Mouse (Mus musculus) megakaryocyte-erythroid progenitor cell, adult 5-6 weeks (primary cell): ENCODE measurements at regions not wholly inside any gene's neighbourhood (a gene's known extent, or its start where the extent isn't known, plus 50 kb on each side); places are given as distances from the start of the nearest gene placed in this dataset.

Source experiments
- ATAC-seq: replicated peaks from 2 replicates; pipeline ENCODE4 v1.8.0; 2016; ENCODE audit warnings: mild to moderate bottlenecking, inconsistent platforms; ENCODE audit not compliant: severe bottlenecking, poor library complexity, low FRiP score, low TSS enrichment

DNA sequence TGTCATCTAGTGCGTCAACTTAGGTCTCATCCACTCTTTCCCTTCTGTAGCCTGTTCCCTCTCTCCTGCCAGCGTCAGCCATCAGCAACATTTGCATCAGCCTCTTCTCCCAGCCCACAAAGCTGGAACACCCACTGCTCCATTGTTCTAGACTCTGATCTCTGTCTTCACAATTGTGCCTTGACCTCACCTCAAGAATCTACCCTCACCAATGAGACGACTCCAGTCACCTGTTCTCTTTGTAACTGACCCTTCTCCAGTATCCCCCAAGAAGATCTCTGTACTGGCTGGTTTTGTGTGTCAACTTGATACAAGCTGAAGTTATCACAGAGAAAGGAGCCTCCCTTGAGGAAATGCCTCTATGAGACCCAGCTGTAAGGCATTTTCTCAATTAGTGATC, 205.7 kb upstream of the Klf3 start:
- no peak for ATAC-seq

DNA sequence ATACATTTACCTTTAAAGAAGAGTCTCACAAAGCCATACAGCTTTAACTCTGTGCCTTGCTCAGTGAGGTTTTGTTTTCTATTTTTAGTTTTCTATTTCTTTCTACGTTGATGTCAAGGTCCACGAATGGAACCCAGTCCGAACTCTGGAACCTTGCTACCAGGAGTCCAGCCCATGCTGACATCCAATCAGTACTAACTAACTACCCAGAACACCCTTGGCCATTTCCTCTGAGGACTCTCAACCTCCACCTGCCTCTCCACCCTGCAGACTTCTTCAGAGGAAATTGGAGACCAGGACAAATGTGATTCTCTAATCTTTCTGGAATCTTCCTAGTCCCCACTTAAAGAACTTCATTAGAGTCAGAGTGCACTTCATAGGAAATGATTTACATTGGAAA, 204.6 kb upstream of the Klf3 start:
- ATAC-seq = no peak

DNA sequence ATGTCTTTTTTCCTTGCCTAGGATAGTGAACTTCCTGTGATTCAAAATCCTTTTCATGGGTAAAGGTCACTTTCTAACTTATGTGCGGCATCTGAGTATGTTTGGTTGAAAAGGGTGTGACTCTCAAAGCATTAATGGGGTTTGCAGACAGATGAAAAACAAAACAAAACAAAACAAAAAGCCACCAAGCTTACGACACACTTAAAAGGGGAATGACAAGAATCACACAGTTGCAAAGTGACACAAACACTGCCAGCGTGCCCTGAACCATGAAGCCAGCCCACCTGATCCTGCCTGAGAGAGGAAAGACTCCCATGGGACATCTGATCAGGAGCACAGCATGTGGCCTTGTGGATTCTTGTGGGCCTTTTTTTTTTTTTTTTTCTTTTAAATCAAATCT, 204.2 kb upstream of the Klf3 start:
- ATAC-seq = no peak

DNA sequence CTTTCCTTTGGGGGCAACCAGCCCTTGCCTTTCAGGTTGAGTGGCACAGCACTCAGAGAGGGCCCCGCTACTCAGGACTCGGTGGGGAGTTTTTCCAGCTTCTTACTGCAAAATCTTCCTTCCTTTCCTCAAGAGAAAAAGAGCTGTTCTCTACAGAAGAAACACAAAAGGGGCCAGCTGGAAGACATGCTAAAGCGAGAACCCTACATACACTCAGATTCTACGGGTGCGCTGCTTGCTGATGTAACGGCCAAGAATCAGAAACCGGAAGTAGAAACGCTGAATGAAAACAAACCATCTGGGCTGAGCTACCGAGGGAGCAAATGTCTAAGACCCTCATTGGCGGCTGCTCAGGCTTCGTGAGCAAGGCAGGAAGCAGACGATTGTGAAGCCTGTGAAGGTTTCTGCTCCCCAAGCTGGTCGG, 203.3 kb upstream of the Klf3 start:
- no peak for ATAC-seq

DNA sequence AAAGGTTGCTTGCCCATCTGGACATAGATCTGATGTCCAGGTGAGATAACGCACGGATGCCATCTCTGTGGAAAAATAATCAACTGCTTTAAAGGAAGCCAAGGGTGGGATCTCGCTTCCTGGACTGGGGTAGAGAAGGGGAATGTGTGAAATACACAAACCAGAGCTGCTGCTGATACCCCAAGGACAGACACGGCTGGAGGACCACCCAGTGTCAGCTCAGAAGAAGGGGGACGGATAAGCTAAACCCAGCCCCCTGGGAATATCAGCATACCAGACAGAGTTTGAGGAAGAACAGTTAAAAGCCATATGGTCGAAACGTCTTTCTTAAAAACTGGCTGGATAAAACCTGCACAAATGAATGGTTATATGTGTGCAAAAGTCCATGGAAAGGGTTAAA, 202.8 kb upstream of the Klf3 start:
- ATAC-seq = no peak

DNA sequence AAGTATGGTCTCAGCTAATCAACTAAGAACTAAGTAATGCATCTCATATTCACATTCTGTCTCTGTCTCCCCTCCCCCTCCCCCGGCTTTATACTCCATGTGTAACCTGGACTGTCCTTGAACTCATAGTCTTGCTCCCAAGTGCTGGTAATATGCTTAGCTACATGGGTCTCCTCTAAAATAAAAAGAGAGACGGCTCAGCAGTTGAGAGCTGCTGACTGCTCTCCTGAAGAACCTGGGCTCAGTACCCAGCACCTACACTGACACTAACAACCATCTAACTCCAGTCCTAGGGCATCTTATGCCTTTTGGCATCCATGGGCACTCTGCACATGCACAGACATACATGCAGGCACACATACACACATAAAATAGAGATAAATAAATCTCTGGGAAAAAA, 202.4 kb upstream of the Klf3 start:
- 0 out of 2 replicates have a peak, but pooled peaks have one; percentile 24 for ATAC-seq

DNA sequence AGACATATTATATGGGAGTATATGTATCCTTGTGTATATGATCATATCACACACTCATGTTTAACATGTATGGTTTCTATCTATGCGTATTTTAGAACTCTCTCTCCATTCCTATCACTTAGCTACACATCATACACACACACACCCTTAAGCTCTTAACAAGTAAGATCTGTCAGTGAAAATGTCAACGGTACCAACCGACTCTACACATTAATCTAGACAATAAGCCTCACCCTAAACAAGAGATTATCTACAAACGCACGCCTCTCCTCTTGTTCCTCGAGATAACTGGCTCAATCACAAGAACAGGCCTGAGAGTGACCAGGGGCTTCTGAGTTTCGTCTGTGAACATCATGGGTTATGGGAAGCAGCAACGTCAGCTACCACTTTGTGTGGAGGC, 201.9 kb upstream of the Klf3 start:
- ATAC-seq = peak; percentile 83

DNA sequence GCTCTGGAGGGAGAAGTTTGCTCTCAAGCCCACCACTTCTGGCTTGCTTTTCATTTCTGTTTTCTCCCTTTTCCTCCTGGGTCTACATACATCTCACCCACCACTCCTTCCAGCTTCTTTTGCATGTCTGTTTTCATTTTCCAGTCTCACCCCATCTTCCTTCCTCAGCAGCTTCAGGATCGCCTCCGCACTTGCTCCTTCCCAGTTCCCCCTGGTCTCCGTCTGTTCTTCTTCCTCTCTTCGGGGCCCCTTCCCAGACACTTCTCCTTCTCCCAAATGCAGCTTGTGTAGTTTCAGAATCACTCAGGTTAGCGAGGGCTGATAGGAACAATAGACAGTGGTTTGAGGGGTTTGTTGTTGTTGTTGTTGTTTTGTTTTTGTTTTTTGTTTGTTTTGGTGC, 201.4 kb upstream of the Klf3 start:
- no peak; the same call in 1 of the 2 replicates for ATAC-seq

DNA sequence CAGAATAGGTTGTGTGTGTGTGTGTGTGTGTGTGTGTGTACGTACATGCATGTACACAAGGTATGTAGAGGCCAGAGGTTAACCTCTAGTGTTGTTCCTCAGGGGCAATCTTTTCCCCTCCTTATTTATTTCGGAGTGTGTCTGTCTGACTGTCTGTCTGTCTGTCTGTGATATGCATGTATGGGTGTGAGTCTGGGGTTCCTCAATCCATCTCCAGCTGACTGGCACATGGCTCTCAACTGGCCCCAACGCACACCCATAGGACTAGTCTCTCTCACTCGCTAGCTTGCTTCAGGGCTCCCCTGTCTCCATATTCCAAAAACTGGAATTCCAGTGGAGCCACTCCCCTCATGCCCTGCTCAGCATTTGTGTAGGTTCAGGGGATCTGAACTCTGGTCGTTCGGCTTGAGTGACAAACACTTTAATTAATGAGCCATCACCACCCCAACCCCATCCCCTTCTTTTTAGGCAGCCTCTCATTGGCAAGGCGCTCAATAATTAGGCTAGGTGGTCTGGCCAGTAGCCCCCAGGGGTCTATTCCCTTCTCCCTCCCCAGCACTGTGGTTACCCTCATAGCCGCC, 200.7 kb upstream of the Klf3 start:
- no peak for ATAC-seq

DNA sequence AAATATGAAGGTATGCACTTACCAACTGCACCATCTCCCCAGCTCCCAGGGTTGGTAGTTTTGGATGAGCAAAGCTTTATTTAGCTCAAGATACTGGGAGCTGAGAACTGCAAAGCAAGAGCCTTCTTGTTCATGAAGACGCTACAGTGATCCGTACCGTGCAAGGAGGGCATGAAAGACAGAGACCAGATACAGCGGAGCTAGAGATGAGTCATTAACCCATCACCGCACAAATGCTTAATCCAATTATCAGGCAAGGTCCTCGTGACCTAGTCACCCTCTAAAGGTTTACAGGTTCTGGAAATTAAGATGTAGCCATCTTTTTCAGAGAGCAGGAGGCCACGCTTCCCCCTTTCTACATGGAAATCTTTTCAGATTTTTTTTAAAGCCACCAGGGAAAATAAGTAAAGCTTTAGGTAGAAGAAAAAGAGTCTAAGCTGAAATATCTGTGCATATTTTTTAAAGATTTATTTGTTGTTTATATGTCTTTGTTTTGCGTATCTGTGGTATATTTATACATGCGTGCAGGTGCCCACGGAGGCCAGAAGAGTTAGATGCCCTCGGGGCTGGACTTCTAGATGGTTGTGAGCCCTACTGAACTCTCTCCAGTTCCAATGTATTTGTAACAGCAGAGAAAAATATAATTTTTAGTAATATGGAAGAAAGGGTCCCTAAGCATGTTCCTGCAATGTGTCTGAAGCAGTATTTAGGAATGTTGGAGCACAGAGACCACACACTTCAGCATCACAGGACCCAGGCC, 200.0 kb upstream of the Klf3 start:
- ATAC-seq = no peak

DNA sequence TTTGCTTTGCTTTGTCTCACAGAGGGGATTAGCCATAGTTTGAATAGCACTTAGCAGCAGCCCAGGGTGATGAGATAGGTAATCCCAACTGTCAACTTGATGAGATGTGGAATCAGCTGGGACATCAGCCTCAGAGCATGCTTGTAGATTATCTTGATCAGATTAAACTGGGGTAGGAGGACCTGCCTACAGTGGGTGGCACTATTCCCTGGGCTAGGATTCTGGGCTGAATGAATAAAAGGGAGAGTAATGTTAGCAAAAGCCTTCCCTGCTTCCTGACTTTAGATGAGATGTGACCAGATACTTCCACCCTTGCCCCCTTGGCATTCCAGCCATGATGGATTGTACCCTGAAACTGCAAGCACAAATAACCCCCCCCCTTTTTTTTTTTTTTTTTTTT, 198.0 kb upstream of the Klf3 start:
- no peak for ATAC-seq

DNA sequence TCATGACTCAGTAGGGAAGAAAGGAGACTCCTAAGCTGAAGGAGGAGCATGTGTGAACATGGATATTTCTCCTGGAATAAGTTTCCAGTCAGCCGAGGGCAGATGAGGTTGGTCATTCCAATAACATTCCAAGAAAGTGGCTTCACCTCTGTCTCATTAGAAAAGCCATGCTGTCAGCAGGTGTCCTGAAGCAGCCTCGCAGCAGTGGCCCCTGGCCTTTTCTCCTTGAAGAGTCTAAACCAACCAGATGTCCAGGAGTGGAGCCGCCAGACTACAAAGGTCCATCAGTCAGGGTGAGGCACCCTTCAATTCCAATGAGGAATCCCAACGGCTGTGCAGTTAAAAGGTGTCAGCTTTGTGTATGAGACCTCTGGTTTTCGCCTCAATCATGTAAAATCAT, 197.2 kb upstream of the Klf3 start:
- ATAC-seq = no peak

DNA sequence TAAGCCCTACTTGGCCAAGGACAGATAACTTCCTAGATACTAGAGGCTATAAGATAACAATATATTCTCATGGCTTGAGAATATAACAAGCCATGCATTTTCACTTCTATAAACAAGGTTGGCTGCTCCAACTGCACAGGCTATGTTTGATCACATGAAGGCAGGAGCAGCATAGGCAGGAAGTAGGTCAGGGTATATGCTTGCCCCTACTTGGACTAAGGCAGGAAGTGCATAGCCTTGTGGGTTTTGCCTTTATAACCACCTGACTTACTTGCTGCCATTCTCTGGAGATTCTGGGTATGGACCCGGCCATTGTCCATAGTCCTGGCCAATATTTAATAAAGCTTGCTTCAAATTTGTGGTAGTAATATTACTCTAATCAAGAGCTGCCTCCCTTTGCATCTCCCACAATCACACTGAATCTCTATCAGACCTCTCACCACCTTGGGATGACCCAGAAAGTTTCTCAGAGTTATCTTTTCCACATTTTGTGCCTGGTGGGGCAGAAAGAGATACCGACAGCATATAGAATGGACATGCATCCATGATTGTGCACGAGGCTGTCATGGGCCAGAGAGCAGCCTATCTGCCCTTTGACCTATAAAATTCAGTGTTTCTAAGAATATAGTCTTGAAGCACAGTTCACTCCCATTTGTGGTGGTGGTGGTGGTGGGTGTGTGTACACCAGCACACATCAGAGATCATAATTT, 193.7 kb upstream of the Klf3 start:
- ATAC-seq = peak; percentile 59

DNA sequence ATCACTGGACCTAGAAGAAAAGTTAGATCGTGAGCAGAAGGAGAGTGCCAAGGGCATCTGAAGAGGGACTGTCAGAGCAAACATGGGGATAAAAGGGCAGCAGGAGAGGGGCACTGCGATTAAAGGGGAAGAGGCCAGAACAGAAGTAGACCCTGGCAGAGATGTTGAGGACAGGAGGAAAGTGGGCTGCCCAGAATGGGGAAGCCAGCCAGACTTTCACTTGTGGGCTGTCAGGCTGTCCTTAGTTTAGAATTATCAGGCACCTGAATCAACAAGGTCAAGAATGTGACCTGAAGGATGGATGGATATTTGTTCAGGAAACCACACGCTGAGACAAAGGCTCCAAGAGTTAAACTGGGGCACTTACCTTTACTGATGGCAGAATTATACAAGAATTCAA, 193.0 kb upstream of the Klf3 start:
- ATAC-seq = no peak

DNA sequence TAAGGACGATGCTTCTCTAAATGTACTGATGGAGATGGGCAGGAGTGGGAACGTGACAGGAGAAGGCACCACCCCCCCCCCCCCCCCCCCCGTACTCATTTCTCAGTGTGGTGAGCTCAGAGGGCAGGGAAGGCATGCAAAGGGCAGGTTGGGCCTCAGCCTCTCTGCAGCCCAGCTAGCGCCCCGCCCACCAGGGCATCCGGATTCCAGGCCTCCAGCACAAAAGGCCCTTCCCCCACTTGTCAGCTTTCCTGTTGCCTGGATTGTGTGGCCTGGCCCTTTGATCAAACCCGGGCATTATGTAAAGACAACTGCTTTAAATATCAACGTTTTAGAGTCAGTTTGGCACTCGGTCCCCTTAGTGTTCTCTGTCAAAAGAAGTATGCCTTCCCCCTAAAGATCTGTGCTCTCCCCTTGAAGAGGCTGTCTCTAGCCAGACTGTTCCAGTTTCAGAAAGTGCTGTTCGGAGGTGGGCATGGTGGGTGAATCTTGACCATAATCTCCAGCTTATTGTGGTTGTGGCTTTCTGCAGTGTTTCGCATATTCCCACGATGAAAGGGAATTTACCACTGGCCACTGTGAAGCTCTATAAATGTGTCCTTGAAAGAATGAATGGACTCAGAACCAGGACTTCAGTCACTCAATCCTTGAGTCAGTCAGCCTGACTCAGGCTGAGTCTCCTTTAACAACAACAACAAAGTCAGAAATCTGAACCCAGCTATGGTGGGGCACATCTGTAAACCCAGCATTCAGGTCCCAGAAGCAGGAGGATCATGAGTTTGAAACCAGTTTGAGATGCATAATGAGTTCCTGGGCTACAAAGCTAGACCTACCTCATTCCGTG, 192.4 kb upstream of the Klf3 start:
- no peak for ATAC-seq

DNA sequence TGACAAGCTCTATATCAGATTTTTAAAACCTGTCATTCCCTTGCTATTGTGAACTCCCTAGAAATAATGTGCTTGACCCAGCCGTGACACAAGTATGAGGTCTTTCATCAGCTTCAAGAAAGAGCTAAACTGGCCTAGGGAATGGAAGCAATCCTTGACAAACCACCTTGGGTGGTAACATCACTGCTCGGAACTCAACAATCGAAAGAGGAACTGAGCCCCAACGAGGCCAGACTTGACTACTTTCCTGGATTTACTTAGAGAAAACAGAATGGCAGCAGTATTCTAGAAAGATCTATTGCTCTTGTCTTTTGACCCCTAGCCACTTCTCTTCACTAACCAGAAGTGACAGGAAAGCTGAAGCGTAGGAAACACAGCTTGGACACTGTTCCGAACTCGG, 191.2 kb upstream of the Klf3 start:
- ATAC-seq = no peak

DNA sequence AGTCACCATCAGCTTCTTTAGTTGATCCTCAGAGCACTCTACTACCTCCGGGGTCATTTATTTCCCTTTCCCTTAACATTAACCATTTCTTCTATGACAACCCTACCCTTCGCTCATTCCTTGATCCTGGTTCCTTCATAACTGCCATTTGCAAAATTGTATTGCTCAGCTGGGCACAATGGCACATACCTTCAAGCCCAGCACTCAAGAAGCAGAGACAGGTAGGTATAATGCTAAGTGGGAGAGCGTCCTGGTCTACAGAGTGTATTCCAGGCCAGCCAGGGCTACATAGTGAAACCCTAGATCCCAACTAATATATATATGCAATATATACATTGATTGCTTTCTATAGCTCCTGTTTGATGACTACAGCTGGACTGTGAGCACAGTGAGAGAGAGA, 189.5 kb upstream of the Klf3 start:
- ATAC-seq = no peak

DNA sequence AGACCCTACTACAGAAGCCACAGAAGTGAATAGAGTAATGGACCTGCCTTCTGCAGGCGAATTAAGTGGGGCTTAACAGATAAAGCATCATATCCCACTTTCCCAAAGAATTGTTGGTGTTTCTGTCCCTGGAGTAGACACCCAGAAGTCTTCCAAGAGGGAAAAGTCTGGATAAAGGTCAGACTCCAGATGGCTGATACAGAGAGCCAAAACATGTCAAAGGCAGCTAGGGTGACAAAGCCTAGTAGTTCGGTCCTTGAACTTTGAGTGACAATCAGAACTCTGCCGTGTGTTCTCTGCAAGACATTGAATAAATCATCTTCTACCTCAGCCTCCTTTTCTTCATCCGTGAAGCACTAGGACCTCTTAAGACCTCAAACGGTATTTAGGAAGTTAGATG, 185.1 kb upstream of the Klf3 start:
- ATAC-seq = no peak

DNA sequence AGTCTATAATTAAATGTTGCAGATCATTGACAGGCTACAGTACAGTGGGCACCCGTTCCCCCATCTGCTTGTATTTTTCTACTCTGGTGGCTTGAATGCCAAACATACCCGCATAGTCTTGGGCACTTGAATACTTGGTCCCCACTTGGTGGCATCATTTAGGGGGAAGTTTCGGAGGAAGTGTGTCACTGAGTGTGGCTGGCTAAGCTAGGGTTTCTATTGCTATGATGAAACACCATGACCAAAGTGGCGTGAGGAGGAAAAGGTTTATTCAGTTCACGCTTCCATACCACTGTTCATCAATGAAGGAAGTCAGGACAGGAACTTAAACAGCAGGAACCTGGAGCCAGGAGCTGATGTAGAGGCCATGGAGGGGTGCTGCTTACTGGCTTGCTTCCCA, 183.4 kb upstream of the Klf3 start:
- ATAC-seq = no peak

DNA sequence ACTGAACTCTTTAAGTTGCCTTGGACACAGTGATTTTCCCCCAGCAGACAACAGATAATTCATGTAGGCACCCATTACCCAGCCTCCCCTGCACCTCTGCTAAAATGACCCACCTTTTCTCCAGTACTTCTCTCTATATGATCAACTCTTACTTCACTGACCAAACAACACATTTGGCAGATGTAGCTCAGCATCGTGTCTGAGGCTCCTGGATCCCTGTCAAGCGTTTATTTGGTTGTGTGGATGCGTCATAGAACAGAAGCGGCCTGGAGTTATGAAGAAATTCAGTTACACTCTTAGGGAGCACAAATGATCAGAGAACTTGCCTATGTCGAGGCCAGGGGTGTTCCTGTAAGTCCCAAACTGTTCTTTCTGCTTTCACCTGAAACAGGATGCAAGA, 182.5 kb upstream of the Klf3 start:
- no peak for ATAC-seq
